Mouse (Mus musculus): ENCODE measurements around the gene Cnksr1.

DNA sequence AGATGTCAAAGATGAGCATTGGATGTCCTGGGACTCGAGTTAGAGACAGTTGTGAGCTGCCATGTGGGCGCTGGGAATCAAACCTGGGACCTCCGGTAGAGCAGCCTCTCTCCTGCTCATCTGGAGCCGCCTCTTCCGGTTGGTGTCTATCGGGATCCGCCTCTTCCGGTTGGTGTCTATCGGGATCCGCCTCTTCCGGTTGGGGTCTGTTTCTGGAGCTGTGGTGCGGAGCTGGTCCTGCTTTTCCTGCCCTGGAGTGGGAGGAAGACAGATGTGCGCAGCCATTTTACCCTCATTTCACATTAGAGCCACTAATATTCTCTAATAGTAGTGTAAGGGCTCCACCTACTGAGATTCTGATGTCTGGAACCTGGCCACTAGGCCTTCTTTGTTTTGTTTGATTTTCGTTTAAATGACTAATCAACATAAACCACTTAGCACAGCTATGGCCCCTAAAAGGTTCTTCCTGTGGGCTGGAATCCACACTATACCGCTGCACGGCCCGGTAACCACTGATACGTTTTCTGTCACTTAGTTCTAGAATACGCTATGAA is 30.0 kb upstream of the Cnksr1 start:
- TF ChIP-seq CHD2 (IDR thresholded peaks at IDR 0.05; ENCODE audit: low read depth, low read length), result no peak
- TF ChIP-seq MAFK (IDR thresholded peaks at IDR 0.05; ENCODE audit: insufficient read depth, low read depth, low read length), result no peak
- no peak for TF ChIP-seq ZNF384 (IDR thresholded peaks at IDR 0.05; ENCODE audit: low read depth, low read length)
- TF ChIP-seq HCFC1 (IDR thresholded peaks at IDR 0.05; ENCODE audit: borderline replicate concordance, insufficient read depth, low read length), result no peak; the same call in 1 of the 2 replicates
- no peak for TF ChIP-seq ZC3H11A (IDR thresholded peaks at IDR 0.05; ENCODE audit: borderline replicate concordance, low read depth, low read length)

Data from ES-E14 (cell line).